Mouse (Mus musculus): Measurements from ENCODE around the gene Pld5.

Gene Pld5

DNA sequence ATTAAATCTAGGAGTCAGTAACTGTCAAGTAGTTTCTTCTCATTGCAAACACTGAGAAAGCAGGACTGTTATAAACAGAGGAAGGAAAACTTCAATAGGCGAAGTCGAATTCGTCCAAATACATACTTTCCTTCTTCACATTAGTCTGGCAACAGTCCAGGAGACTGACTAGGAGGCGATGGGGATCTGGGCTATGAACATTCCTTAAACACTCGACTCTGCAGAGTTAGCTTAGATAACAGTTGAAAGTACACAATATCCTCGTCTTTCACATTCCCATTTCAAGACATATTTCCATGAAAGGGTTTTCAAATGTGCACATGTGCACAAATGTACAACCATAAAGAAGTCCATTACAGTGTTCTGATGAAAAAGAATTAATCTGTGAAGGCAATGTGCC lies 129.8 kb downstream of the Pld5 start:
- DNase-seq, result no peak

DNA sequence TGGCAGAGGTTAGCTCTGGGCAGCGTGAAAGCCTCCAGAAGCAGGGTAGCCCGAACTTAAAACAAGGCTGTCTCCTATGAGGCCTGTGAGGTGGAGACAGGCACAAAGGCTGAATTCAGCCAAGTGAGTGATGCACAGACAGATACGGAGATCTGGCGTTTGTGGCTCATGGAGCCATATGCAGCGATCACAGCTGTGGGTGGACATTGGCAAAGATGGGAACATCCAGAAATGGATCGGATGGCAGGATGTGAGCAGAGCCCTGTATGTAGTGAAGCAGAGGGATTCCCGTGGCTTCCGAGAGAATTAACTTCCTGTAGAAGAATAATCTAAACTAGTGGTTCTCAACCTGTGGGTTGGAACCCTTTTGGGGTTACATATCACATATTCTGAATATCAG lies 140.7 kb downstream of the Pld5 start:
- no peak for DNase-seq

DNA sequence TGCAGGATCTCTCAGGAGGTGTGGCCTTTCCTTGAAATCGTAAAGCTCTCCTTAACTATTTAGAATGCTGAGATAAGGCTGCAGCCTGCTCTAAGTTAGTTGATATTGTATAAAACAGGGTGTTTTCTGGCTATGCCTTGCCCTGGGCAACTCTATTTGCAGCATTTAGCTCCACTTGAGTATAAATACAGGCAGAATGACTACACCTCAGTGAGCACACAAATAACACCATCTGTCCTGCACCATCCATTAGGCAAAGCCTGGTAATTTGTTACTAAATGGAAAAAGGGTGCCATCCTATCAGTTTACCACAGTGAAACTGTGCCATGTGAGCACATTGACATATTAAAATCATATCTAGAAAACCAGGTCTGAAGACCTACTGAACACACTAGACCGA lies 149.3 kb downstream of the Pld5 start:
- no peak for DNase-seq

DNA sequence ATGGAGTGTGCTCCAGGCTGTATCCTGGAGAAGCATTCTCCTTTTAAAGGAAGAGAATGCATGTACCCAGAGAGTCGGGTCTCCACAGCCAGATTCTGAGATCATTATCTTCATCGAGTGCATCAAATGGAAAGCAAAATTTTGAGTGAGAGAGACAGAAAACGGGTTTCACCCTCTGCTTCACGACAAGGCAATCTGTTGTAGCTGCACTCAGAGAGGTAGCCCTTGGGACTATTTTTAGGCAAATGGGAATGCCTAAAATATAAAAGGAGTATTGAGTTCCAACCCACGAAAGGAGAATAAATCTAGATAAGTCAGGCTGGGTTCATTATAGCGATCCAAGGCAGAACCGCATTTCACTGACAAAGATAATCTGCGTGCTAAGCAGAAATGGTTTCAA lies 150.7 kb downstream of the Pld5 start:
- DNase-seq, result no peak

GRCm38 (mm10) chr1:176123781-176124180 lies 151.3 kb downstream of the Pld5 start:
- DNase-seq, result no peak

GRCm38 (mm10) chr1:176115604-176116003 lies 159.5 kb downstream of the Pld5 start:
- DNase-seq, result no peak

DNA sequence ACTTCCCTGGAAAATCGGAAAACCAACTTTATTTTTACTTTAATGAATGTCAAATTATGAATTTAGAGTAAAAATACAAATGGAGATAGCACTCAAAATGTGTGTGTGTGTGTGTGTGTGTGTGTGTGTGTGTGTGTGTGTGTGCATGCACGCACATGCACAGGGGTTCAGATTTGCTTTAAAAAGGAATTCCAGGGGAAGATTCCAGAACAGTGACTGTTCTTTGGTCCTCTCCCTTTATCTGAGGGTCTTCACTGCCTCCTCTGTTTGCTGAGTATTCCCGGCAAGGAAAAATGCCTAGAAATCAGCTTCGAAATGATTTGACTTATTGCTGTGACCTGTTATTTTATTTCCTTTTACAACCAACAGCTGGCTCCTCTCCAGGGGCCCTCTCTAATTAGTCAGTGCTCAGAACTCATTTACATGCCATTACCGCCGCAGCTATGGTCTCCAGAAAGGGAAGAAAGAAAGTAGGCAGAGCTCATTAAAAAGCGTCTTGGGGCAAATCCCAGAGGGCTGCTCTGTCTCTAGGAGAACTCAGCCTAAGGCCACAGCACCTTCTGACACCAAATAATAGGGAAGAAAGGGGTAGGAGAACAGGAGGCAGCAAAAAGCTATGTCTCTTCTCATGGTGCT lies 176.3 kb downstream of the Pld5 start:
- no peak for DNase-seq

GRCm38 (mm10) chr1:176092119-176092518 lies 183.0 kb downstream of the Pld5 start:
- DNase-seq, result no peak

GRCm38 (mm10) chr1:176089382-176089781 lies 185.7 kb downstream of the Pld5 start:
- no peak for DNase-seq

DNA sequence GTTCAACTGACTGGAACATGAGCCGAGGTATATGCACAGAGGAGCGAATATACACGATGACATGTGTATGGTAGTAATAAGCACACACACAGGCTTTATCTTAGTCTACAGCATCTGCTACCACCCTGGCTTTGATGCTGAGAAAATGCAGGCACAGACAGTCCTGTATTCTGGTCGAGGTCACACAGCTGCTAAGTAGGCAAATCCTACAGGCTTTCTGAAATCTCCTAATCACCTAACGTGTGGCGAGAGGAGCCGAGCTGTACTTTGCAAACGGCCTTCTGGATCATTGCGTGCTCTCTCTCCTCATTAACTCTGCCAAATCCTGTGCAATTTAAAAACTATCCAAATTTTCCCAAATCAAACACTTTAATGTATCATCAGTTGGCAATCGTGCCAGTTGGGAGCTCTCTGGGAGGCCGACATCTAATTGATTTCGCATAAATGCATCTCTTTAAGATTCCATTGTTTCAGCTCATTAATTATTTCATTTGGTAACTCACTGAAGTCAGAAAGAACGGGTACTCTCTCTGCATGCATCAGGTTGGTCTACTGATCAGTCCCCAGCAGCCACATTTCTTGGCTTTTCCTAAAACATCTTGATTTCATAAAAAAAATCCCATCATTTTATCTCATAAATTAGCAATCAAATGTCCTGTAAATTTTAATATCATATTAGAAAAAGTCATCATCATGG lies 189.0 kb downstream of the Pld5 start:
- DNase-seq, result no peak

- no peak for DNase-seq
Observed at GRCm38 (mm10) chr1:176082306-176082705, 192.8 kb downstream of the Pld5 start.

DNA sequence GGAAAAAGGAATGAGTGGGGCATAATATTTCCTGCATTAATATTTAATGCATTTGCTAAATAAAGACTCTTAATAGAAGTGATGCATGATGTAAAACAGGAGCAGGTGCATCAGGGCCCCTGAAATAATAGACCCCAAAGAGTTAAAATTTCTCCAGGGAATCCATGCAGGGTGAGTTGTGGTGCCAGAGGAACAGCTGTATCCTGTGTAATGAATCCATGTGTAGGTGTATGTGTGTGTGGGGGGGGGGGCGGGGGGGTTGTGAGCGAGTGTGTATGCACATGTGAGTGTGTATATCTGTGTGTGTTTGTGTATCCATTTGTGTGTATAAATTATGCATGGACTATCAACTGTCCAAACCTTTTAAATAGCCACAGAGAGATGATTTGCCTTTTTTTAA lies 194.1 kb downstream of the Pld5 start:
- no peak for DNase-seq

- no peak for DNase-seq
Observed at GRCm38 (mm10) chr1:176078410-176078809, 196.7 kb downstream of the Pld5 start.

DNA sequence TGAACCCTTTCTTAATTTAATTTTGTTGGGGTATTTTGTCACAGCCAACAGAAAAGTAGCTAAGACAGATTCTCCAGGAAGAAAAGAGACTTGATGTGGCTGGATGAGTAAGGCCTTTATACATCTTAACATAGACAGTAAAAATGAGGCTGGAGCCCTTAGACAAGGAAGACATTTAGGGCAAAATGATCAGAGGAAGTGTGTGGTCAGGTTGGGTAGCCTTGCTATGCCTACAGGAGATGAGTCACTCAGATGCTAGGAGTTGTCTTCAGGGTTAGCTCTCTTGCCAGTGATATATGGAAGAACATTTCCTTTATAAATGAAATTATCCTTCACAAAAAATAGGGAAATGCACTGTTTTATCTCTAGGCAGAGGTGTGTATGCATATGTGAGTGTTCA lies 198.3 kb downstream of the Pld5 start:
- DNase-seq, result no peak

DNA sequence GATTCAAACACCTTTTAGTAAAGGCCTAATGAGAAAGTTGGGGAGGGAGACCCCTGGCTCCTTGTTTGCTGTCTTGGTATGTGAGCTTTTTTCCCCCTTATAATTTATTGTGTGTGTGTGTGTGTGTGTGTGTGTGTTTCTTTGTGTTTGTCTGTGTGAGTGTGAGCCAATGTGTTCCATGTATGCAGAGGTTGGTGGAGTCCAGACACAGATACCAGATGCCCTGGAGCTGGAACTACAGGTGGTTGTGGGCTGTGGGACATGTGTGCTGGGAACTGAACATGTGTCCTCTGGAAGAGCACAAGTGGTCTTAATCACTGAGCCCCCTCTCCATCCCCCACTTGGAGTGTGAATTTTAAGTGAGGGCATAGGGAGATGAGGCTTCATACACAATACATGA lies 199.3 kb downstream of the Pld5 start:
- DNase-seq, result no peak

DNA sequence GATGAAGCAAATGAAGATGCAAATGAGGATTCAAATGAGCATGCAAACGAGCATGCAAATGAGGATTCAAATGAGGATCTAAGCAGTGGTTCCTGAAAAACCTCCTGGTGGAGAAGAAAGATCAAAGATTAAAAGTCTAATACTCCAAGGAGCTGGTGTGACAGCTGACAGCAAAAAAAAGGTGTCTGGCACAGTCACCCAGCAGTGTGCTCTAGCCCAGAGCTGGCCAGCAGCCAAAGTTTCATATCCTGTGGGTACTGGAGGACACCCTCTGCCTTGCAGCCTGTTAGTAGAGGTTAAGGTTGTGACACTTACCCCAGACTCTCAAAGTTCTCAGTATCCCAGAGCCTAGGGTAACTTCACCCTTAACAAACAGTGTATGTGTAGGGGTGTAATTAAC lies 199.7 kb downstream of the Pld5 start:
- peak; percentile 45 for DNase-seq

DNA sequence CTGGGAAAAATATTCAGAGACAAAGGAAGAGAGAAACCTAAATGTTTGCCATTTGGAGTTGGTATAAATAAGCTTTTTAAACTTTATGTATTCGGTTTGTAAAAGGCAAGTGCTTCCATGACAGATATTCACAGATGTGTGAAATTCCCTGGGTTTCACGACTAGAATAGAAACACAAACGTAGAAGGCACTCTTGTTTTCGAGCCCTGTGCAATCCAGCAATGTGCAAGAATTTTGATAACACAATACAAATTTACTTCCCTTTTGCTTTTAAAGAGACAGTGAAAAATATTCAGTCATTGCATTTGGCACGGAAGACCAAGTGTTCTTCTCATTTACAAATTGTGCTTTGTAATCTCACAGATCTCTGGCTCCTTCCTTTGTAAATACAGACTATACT lies 200.6 kb downstream of the Pld5 start:
- no peak for DNase-seq

GRCm38 (mm10) chr1:176065281-176065680 lies 209.8 kb downstream of the Pld5 start:
- no peak for DNase-seq

- no peak for DNase-seq
Observed at GRCm38 (mm10) chr1:176064471-176064870, 210.6 kb downstream of the Pld5 start.

GRCm38 (mm10) chr1:176053653-176054052 lies 221.5 kb downstream of the Pld5 start:
- DNase-seq, result no peak

DNA sequence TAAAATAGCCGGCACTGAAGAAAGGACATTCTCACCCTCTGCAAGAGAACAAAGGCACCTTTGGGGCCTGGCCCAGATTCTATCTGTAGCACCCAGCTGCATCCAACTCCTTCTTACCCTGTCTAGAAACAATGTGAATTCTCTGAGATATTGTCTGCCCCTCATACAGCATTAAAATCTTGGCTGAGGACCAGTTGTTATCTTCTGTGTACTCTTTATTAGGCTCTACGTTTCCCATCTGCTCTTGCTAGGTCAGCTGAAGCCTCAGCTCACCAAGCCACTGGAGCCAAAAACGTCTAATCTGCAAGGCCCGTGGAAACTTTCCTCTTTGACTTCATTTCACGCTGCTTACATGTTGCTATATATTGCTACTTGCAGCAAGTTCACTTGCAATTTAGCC lies 228.1 kb downstream of the Pld5 start:
- DNase-seq, result no peak

DNA sequence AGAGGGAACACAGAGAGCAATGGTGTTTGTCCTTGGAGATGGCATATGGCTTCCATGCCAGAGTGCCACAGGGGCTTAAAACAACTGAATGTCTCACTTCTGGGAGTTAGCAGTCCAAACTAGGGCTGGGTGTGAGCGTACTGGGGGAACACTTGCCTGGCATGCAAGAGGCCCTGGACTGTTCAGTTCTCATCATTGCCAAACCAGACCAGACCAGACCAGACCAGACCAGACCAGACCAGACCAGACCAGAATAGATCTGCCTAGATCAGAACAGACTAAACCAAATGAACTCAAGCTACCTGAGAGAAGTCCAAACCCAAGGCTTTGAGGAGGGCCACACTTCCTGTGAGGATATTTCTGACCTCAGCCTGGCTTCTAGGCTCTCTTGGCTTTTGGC lies 228.7 kb downstream of the Pld5 start:
- no peak for DNase-seq

- no peak for DNase-seq
Observed at GRCm38 (mm10) chr1:176043056-176043455, 232.1 kb downstream of the Pld5 start.

DNA sequence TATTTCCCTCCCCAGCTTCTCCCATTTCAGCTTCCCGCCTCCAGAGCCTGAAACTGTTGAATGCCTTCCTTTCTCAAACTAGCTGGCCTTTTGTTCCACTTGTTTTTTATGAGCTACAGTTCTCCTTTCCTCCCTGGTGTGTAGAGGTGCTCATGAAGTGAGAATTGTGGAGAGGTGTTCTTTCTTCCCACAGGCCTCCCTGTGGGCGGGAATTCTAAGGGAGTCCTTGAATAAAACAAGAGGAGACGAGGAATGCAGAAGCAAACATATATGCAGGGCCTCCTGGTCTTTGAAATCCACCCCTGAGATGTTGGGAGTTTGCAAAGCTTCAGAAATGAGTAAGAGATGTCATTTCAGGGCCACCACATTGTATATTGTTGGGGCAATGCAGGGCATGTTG lies 235.2 kb downstream of the Pld5 start:
- no peak for DNase-seq

GRCm38 (mm10) chr1:176036028-176036427 lies 239.1 kb downstream of the Pld5 start:
- DNase-seq, result no peak

All from kidney, adult 9 months (tissue).